Mouse (Mus musculus) cerebellum, postnatal 4 days (tissue): ENCODE measurements at regions not wholly inside any gene's neighbourhood (a gene's known extent, or its start where the extent isn't known, plus 50 kb on each side); places are given as distances from the start of the nearest gene placed in this dataset.
"Not testable (repeated sequence)": the region's sequence is repeated elsewhere in the genome, so short reads cannot be mapped to it uniquely, and the experiment has no call there.

Source experiments
- DNase-seq, 2 experiments: peaks; one replicate each; pipeline ENCODE4 v3.0.0; 2022; ENCODE audit warnings: low spot score in 2 of 2, mixed read lengths in 1 of 2

- no peak for DNase-seq
These were observed 263.0 kb upstream of the Nfia start for GRCm38 (mm10) chr4:97509576-97509975.

GRCm38 (mm10) chr4:97505734-97506133, 266.8 kb upstream of the Nfia start:
- no peak for DNase-seq

- DNase-seq, result no peak
These were observed 281.2 kb upstream of the Nfia start for GRCm38 (mm10) chr4:97491248-97491804.

- no peak for DNase-seq
These were observed 286.2 kb upstream of the Nfia start for GRCm38 (mm10) chr4:97486354-97486753.

DNA sequence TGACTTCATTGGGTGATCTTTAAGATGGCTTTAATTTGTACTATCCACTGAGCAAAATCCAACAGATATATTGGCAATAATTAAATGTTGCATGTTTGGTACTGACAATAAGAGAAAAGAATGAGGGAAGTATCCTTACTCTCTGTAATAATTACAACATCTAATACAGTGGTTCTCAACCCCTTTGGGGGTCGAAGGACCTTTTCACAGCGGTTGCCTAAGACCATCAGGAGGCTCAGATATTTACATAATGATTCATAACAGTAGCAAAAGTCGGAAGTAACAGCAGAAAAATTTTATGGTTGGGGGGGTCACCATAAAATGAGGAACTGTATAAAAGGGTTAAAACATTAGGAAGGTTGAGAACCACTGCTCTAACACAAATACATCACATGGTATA, 287.3 kb upstream of the Nfia start:
- DNase-seq, result no peak

DNA sequence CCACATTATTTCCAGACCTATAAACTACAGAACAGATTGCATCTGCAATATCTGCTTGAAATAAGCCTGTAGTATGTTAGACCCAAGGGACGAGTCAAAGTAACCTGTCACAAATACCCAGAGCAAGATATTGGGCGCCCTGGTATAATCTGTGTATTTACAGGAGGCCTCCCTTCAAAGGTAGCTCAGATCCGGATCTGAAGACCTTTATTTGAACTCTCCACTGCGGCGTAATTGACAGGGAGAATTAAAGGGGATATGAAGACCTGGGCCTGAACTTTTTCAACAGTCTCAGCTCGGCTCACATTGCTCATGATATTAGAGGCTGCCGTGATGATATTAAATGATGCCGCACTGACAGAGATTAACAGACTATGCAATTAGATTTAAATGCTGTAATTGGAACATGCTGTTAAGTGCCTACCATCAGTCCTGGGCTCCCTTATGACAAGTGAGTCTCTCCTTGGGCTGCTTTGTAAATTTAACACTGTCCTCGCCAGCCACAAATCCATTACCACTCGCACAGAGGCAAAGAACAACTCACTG, 289.8 kb upstream of the Nfia start:
- no peak for DNase-seq

DNA sequence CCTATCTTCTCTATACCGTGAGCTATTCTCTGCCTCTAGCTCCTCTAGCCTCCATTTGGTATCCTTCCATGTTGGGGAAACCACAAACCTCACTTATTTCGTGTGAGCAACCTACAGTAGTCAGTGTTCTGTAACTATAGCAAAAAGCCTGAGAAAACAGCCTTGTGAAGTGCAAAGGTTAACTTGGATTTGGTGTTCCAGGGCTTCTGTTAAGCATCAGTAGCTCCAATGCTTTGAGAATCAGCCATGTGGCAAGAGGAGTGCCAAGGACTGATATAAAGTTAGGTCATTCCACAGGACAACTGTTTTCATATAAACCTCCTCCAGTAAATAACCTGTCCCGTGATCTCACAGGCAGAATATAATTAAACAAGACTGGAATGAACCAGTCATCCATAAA, 290.7 kb upstream of the Nfia start:
- no peak for DNase-seq

DNA sequence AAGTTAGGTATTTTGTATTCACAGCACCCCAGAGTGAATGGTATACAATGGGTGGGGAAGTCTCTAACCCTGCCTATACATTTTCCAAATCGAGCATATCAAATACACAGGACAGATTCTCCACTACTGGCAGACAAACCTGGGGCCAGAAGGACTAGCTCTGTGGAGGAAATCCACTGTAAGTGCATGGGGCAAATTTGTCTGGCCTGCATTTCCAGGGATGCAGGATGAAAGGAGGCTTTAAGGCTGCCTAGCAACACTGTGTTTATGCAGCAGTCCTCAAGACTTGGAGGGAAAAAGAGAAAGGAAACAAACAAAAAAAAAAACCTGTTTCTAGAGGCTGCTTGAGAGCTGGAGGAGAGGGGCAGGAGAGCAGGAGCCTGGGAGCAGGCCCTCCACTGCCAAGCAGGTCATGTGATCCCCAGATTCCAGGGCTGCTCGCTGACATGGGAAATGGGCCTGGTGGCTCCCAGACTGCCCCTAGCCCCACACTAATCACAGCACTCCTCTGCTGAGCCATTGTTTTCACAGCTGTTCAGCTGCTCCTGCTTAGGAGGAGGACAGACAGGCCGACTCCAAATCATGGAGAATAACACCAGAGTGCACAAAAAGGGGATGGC, 293.7 kb upstream of the Gm10192 start:
- peak; percentile 29 to 30 for DNase-seq

GRCm38 (mm10) chr4:97473492-97473891, 290.5 kb upstream of the Gm10192 start:
- DNase-seq, result not testable (repeated sequence)

- no peak for DNase-seq
These were observed 283.1 kb upstream of the Gm10192 start for GRCm38 (mm10) chr4:97465932-97466666.

GRCm38 (mm10) chr4:97465517-97465916, 282.6 kb upstream of the Gm10192 start:
- DNase-seq, result no peak

- DNase-seq, result no peak
These were observed 278.2 kb upstream of the Gm10192 start for GRCm38 (mm10) chr4:97461177-97461576.

GRCm38 (mm10) chr4:97439288-97440029, 256.5 kb upstream of the Gm10192 start:
- DNase-seq, result peak; percentile 30 to 74

GRCm38 (mm10) chr4:97432681-97433080, 249.7 kb upstream of the Gm10192 start:
- no peak for DNase-seq

DNA sequence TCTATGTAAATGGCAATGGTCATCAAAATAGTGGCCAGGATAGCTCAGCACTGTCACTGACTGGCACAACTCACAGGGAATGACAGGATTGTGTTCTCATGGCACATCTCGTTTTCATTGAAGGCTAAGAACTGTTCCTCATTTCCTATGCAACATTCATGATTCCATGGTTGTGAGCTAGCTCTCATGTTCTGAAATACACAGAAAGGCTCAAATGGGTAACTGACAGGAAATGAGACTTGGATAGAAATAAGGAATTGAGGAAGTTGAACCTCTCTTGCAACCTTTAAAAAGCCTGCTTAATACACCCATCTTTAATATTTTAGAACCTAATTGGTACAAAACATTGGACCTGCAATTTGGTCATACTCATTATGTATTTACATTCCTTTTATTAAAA, 249.1 kb upstream of the Gm10192 start:
- no peak for DNase-seq

GRCm38 (mm10) chr4:97431239-97431638, 248.3 kb upstream of the Gm10192 start:
- DNase-seq, result no peak

- no peak for DNase-seq
These were observed 236.9 kb upstream of the Gm10192 start for GRCm38 (mm10) chr4:97419845-97420244.

DNA sequence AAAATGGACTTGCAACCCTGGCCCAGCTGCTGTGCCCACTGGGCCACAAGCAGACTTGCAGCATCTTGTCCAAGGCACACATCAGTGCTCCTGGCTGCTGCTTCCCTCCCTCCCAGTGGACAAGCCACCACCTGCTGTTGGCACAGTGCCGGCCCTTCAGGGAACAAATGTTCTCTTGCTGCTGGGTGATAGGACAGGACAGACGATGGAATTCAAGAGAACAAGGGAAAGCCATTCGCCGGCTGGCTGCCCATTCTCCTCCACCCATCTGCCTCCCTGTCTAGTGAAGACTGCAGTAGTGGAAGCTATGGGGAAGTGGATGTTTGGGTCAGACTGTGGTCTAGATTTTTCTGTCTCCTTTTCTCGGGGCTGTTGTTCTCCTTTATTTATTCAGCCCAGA, 235.7 kb upstream of the Gm10192 start:
- DNase-seq, result peak; percentile 57 to 90

DNA sequence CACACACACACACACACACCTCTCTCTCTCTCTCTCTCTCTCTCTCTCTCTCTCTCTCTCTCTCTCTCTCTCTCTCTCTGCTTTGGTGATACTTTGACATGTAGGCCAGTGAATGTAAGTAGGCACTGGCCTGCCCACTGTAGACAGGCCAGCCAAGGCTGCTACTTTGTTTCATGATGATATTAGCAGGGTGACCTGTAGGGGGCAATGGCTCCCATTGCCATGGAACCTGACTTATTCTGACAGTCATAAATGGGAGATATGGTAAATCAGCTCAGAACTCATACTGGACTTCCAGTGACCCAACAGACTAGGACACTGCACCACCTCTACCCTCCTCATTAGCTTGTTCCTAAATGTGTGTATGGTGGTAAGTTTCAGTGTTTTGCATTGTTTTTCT, 235.0 kb upstream of the Gm10192 start:
- no peak for DNase-seq

- no peak for DNase-seq
These were observed 225.8 kb upstream of the Gm10192 start for GRCm38 (mm10) chr4:97408633-97409296.

- no peak for DNase-seq
These were observed 211.8 kb upstream of the Gm10192 start for GRCm38 (mm10) chr4:97394697-97395280.
